ENCODE assay signal across 7 mouse cellular contexts in genomic region chr14:120355040-120355741, GRCm38 (mm10).
DNase-seq lines count a peak whose midpoint lies in the region; ATAC-seq and TF ChIP-seq lines count a peak whose summit lies in the region.

No protein-coding gene starts in this region.

- CTCF ChIA-PET in Patski (lab: Charles Lee) = interaction anchor here (0.6 to 1.2 kb wide), 2 partner anchors 218 to 237 kb away, joined by 3 read pairs; no protein-coding TSS in a partner anchor

- peak overlapping the region; percentile 21; the same call in 1 of the 2 replicates for H3K9ac ChIP-seq in forebrain, embryonic 12.5 days
- no peak overlapping the region for H3K9ac ChIP-seq in hindbrain, postnatal 0 days (replicated peaks; ENCODE audit: low read length)
- no peak overlapping the region; the same call in 1 of the 2 replicates for H3K9ac ChIP-seq in limb, embryonic 14.5 days (ENCODE audit: low read depth, low read length, severe bottlenecking)
- H3K9ac ChIP-seq in midbrain, embryonic 13.5 days (replicated peaks) = no peak overlapping the region

- H3K36me3 ChIP-seq in forebrain, embryonic 12.5 days (replicated peaks) = no peaks in the 10 kb centered on the region
- no peaks in the 10 kb centered on the region for H3K36me3 ChIP-seq in hindbrain, postnatal 0 days (ENCODE audit: insufficient read depth, low read length)
- H3K36me3 ChIP-seq in limb, embryonic 14.5 days (ENCODE audit: control insufficient read depth, insufficient read depth, low read length) = peaks cover 4% of the 10 kb centered on the region; the same call in 1 of the 2 replicates
- no peaks in the 10 kb centered on the region for H3K36me3 ChIP-seq in midbrain, embryonic 13.5 days

- peak overlapping the region; percentile 31 for H3K4me2 ChIP-seq in forebrain, embryonic 12.5 days
- H3K4me2 ChIP-seq in hindbrain, postnatal 0 days (ENCODE audit: low read depth, low read length) = peak overlapping the region; percentile 28; the same call in 1 of the 2 replicates
- H3K4me2 ChIP-seq in limb, embryonic 14.5 days (replicated peaks; ENCODE audit: low read depth, low read length, severe bottlenecking) = peak overlapping the region; percentile 37
- H3K4me2 ChIP-seq in midbrain, embryonic 13.5 days (replicated peaks) = peak overlapping the region; percentile 22

- no peaks in the 10 kb centered on the region for H3K9me3 ChIP-seq in forebrain, embryonic 12.5 days
- H3K9me3 ChIP-seq in hindbrain, postnatal 0 days (ENCODE audit: low read length) = no peaks in the 10 kb centered on the region
- no peaks in the 10 kb centered on the region for H3K9me3 ChIP-seq in limb, embryonic 14.5 days (ENCODE audit: control insufficient read depth, low read length)
- peaks cover 4% of the 10 kb centered on the region; the same call in 1 of the 2 replicates for H3K9me3 ChIP-seq in midbrain, embryonic 13.5 days

- H3K4me3 ChIP-seq in forebrain, embryonic 12.5 days (replicated peaks) = no peak overlapping the region
- H3K4me3 ChIP-seq in hindbrain, postnatal 0 days (ENCODE audit: low read length) = no peak overlapping the region
- H3K4me3 ChIP-seq in limb, embryonic 14.5 days (replicated peaks; ENCODE audit: low read length) = no peak overlapping the region
- no peak overlapping the region for H3K4me3 ChIP-seq in midbrain, embryonic 13.5 days (replicated peaks)

- POLR2A ChIA-PET in Patski (lab: Charles Lee) = interaction anchor here (1.0 kb wide), 1 partner anchor 91 kb away, joined by 4 read pairs; no protein-coding TSS in a partner anchor

- H3K27ac ChIP-seq in forebrain, embryonic 12.5 days = peak overlapping the region; percentile 85
- peak overlapping the region; percentile 41 for H3K27ac ChIP-seq in hindbrain, postnatal 0 days
- peak overlapping the region; percentile 91 for H3K27ac ChIP-seq in limb, embryonic 14.5 days (replicated peaks; ENCODE audit: low read depth, low read length)
- peak overlapping the region; percentile 57 for H3K27ac ChIP-seq in midbrain, embryonic 13.5 days

- in situ Hi-C loops in Patski (cut with MboI; ENCODE audit: low pct_unique_long_range_greater_than_20kb) = no loop called here

- H3K27me3 ChIP-seq in Patski = no peaks in the 10 kb centered on the region
- H3K27me3 ChIP-seq in forebrain, embryonic 12.5 days = no peaks in the 10 kb centered on the region
- H3K27me3 ChIP-seq in hindbrain, postnatal 0 days (ENCODE audit: insufficient read depth, low read length) = no peaks in the 10 kb centered on the region
- H3K27me3 ChIP-seq in limb, embryonic 14.5 days (ENCODE audit: control insufficient read depth, insufficient read depth, low read length) = no peaks in the 10 kb centered on the region
- peaks cover 25% of the 10 kb centered on the region for H3K27me3 ChIP-seq in midbrain, embryonic 13.5 days

- DNase-seq in Patski (ENCODE audit: low read depth, low spot score) = no peak
- peak; percentile 60 to 71 for DNase-seq in adrenal gland, postnatal 36 days
- peak; percentile 72 for DNase-seq in hindbrain, postnatal 0 days (ENCODE audit: low spot score)
- no peak for DNase-seq in limb, embryonic 14.5 days (ENCODE audit: low spot score)
- no peak for DNase-seq in left cerebral cortex, adult 9 months (ENCODE audit: low spot score in 2 of 2)

- peaks cover 27% of the 10 kb centered on the region for H3K4me1 ChIP-seq in forebrain, embryonic 12.5 days
- peaks cover 5% of the 10 kb centered on the region for H3K4me1 ChIP-seq in hindbrain, postnatal 0 days (ENCODE audit: insufficient read depth, low read length)
- H3K4me1 ChIP-seq in limb, embryonic 14.5 days (ENCODE audit: control insufficient read depth, insufficient read depth, low read length) = peaks cover 46% of the 10 kb centered on the region
- H3K4me1 ChIP-seq in midbrain, embryonic 13.5 days (replicated peaks) = peaks cover 20% of the 10 kb centered on the region

- 9% methylated on average over 14 of the region's 14 CpGs for WGBS in forebrain, embryonic 12.5 days
- WGBS in hindbrain, postnatal 0 days = 8% methylated on average over 14 of the region's 14 CpGs
- WGBS in limb, embryonic 14.5 days = 21% methylated on average over 14 of the region's 14 CpGs
- 11% methylated on average over 14 of the region's 14 CpGs for WGBS in midbrain, embryonic 13.5 days

- TF ChIP-seq POLR2A in limb, embryonic 14.5 days (IDR thresholded peaks at IDR 0.05; ENCODE audit: borderline replicate concordance, extremely low read depth, insufficient read depth, insufficient read length) = no peak

- peak; percentile 85 for ATAC-seq in Patski
- peak; percentile 90 for ATAC-seq in forebrain, embryonic 12.5 days (ENCODE audit: low FRiP score)
- peak; percentile 84 for ATAC-seq in hindbrain, postnatal 0 days
- ATAC-seq in limb, embryonic 14.5 days (ENCODE audit: low FRiP score, low read depth) = peak; percentile 72
- peak; percentile 97 for ATAC-seq in midbrain, embryonic 13.5 days

- no peak for TF ChIP-seq CTCF in Patski (IDR thresholded peaks at IDR 0.05)
- no peak for TF ChIP-seq CTCF in hindbrain, postnatal 0 days (IDR thresholded peaks at IDR 0.05; ENCODE audit: low read depth)

Comparison
In these comparisons a context has a peak if more than half of its experiments do, and no peak if none do; other contexts are left out.
1. DNase-seq: peak in adrenal gland, postnatal 36 days (2 of 2) and hindbrain, postnatal 0 days (single experiment); none in Patski (single experiment), limb, embryonic 14.5 days (single experiment) and left cerebral cortex, adult 9 months (0 of 2).
2. H3K27ac ChIP-seq: peak in every context shown above with its lines; median percentile 91 in limb, embryonic 14.5 days; 85 in forebrain, embryonic 12.5 days; 57 in midbrain, embryonic 13.5 days; 41 in hindbrain, postnatal 0 days.
3. Peak in every context shown above with its lines, with median percentiles within 50 percentile points of each other: ATAC-seq and H3K4me2 ChIP-seq.